Mouse (Mus musculus): ENCODE measurements around the gene Afap1.

DNA sequence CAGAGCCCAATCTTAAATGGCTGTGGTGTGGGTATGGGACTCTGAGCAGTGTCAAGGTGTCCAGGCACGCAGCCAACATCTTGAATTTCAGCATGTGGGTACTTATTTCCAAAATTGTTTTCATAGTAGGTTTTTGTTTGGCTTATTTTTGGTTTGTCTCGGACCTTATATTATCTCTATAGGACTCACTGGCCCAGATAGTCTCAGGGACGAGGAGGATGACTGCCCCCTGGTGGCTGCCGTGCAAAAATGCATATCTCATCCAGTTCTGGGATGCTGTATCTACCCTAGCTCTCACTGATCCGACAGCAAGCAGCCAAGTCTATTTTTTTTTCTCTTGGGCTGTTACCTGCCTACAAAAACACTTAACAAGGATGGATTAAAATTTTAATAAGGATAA, 82.6 kb downstream of the Afap1 start:
- TF ChIP-seq CTCF (IDR thresholded peaks at IDR 0.05; ENCODE audit: borderline replicate concordance, insufficient read depth, low read length) (peak; percentile 63; the same call in 1 of the 2 replicates), POLR2A (IDR thresholded peaks at IDR 0.05; ENCODE audit: low read depth, low read length) (no peak)

Data from embryonic fibroblast, embryonic 13.5 days (primary cell).